Mouse (Mus musculus) testis, adult 2 months (tissue): ENCODE data around the gene Gipr.
A peak's percentile ranks its signal among the peaks of the same experiment; 100 is the strongest.

Source experiments
- CTCF ChIP-seq: fragments of 200-500 bp; IDR thresholded peaks from 2 replicates; pipeline ENCODE4 v1.5.1; 2012; ENCODE audit warnings: low read depth, mild to moderate bottlenecking, inconsistent platforms, low read length, moderate library complexity; ENCODE audit not compliant: control insufficient read depth, insufficient read depth, insufficient replicate concordance
- POLR2A ChIP-seq: fragments of 200-500 bp; IDR thresholded peaks from 2 replicates; pipeline ENCODE4 v1.6.1; 2012; ENCODE audit warnings: low read depth, mild to moderate bottlenecking, inconsistent platforms, low read length, moderate library complexity; ENCODE audit not compliant: control insufficient read depth

DNA sequence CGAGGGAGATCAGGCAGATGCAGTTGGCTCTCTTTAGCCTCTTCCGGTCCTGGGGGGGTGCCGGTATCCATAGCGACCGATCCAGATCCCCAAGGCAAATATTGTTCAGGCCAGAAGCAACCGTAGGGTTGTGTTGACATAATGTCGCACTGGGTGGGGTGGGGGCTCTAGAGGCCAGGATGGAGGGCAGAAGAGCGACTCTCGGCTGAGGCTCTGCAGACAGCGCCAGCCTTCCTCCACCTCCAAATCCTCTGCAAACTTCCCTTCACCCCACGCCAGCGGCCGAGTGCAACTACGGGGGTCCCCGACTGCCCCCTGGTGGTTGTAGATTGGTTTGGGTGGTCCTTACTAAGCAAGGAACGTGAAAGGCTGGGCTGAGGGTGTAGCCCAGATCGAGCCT lies 6.9 kb upstream of the Gipr start:
- TF ChIP-seq CTCF, result peak; percentile 65
- TF ChIP-seq POLR2A, result no peak
